Mouse (Mus musculus): ENCODE results near the gene Itpa.

Gene Itpa

GRCm38 (mm10) chr2:130656536-130656935 is 10.9 kb upstream of the Itpa start:
- no peak for DNase-seq (ENCODE audit: low spot score)

- DNase-seq (ENCODE audit: low spot score): no peak
Measured at GRCm38 (mm10) chr2:130657541-130657940, 9.9 kb upstream of the Itpa start.

GRCm38 (mm10) chr2:130658530-130658929 is 8.9 kb upstream of the Itpa start:
- no peak for DNase-seq (ENCODE audit: low spot score)

- DNase-seq (ENCODE audit: low spot score): no peak
Measured at GRCm38 (mm10) chr2:130663342-130663741, 4.1 kb upstream of the Itpa start.

GRCm38 (mm10) chr2:130664102-130664701 is 3.2 kb upstream of the Itpa start, which contains the start of gene Ddrgk1:
TSS of gene Ddrgk1 (minus strand) at chr2:130664659.
- DNase-seq (ENCODE audit: low spot score): peak; percentile 91

- DNase-seq (ENCODE audit: low spot score): no peak
Measured at GRCm38 (mm10) chr2:130677211-130677610, 9.8 kb downstream of the Itpa start.

GRCm38 (mm10) chr2:130679154-130679553 is 11.7 kb downstream of the Itpa start:
- DNase-seq (ENCODE audit: low spot score): no peak

GRCm38 (mm10) chr2:130679899-130680298 is 12.5 kb downstream of the Itpa start:
- no peak for DNase-seq (ENCODE audit: low spot score)

- no peak for DNase-seq (ENCODE audit: low spot score)
Measured at GRCm38 (mm10) chr2:130681531-130681930, 14.1 kb downstream of the Itpa start.

GRCm38 (mm10) chr2:130685426-130685825 is 18.0 kb downstream of the Itpa start:
- no peak for DNase-seq (ENCODE audit: low spot score)

GRCm38 (mm10) chr2:130689011-130689410 is 21.6 kb downstream of the Itpa start:
- DNase-seq (ENCODE audit: low spot score): no peak

GRCm38 (mm10) chr2:130693563-130693962 is 26.2 kb downstream of the Itpa start:
- DNase-seq (ENCODE audit: low spot score): no peak

- DNase-seq (ENCODE audit: low spot score): peak; percentile 11
Measured at GRCm38 (mm10) chr2:130696700-130697152, 29.3 kb downstream of the Itpa start.

GRCm38 (mm10) chr2:130697153-130697810 is 29.9 kb downstream of the Itpa start, which contains the start of gene Slc4a11:
TSS of gene Slc4a11 (minus strand) at chr2:130697519.
- peak; percentile 69 for DNase-seq (ENCODE audit: low spot score)

- DNase-seq (ENCODE audit: low spot score): peak; percentile 3
Measured at GRCm38 (mm10) chr2:130697821-130698266, 30.4 kb downstream of the Itpa start.

GRCm38 (mm10) chr2:130704040-130705001 is 36.9 kb downstream of the Itpa start:
- no peak for DNase-seq (ENCODE audit: low spot score)

GRCm38 (mm10) chr2:130705178-130705577 is 37.8 kb downstream of the Itpa start:
- no peak for DNase-seq (ENCODE audit: low spot score)

- DNase-seq (ENCODE audit: low spot score): no peak
Measured at GRCm38 (mm10) chr2:130706602-130707001, 39.2 kb downstream of the Itpa start.

- DNase-seq (ENCODE audit: low spot score): no peak
Measured at GRCm38 (mm10) chr2:130707057-130707456, 39.6 kb downstream of the Itpa start.

GRCm38 (mm10) chr2:130717951-130718350 is 50.5 kb downstream of the Itpa start:
- no peak for DNase-seq (ENCODE audit: low spot score)

- DNase-seq (ENCODE audit: low spot score): no peak
Measured at GRCm38 (mm10) chr2:130724369-130724768, 57.0 kb downstream of the Itpa start.

- no peak for DNase-seq (ENCODE audit: low spot score)
Measured at GRCm38 (mm10) chr2:130727752-130728151, 60.3 kb downstream of the Itpa start.
